Mouse (Mus musculus): Measurements from ENCODE around the gene Exosc2. TPM values are rescaled to one million over a fixed set of nuclear protein-coding genes. Genes with fewer than 3 reads are reported as not detected.

The Exosc2 gene
- polyA plus RNA-seq, 2 experiments, result 25.3 to 27.2 TPM

DNA sequence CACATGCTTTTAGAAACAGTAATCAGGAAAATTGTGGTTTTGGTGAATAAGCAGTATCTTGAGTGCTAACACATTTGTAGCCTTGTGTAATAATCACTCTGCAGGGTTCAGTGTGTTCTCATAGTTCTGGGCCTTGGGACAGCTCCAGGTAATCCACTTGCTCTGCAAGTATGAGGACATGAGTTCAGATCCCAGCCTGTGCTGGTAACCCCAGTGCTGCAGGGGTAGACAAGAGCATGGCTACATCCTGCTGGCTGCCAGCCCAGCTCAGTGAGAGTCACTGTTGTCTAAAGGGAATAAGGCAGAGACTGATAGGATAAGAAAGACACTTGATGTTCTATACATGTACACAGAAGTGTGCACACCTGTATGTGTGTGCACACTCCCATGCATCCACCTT, 35.4 kb downstream of the Exosc2 start:
- ATAC-seq (ENCODE audit: insufficient read depth), result no peak

DNA sequence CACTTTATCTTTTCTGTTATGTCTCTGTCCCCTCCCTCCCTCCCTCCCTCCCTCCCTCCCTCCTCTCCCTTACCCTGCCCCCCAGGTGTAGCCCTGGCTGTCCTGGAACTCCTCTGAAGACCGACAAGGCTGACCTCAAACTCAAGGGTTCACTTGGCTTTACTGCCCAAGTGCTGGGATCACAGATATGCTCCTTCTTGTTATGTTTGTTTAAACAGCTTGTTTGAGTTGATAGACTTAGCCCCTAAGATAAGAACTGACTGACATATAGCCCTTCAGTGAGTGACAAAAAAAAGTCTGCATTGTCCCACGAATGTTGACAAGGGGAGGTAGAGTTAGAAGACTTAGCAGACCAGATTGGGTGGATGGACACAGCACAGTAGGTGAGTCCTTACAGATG, 36.0 kb downstream of the Exosc2 start:
- DNase-seq (ENCODE audit: low read depth in 3 of 3, low spot score in 3 of 3) (no peak), ATAC-seq (ENCODE audit: insufficient read depth) (no peak)
- Histone ChIP-seq H3K9me3 (ENCODE audit: control insufficient read depth, low read length) (no peaks in the 10 kb centered on the region), H3K9ac (replicated peaks) (no peak overlapping the region), H3K4me2 (ENCODE audit: low read depth) (no peak overlapping the region), H3K27me3 (ENCODE audit: control insufficient read depth, insufficient read depth, low read length) (no peaks in the 10 kb centered on the region), H3K27ac (no peak overlapping the region), H3K36me3 (replicated peaks; ENCODE audit: control insufficient read depth, insufficient read depth, low read depth) (no peaks in the 10 kb centered on the region), H3K4me3 (ENCODE audit: insufficient read depth in 1 of 2, low read depth in 2 of 2, low read length in 2 of 2) (no peak overlapping the region), H3K4me1 (replicated peaks; ENCODE audit: control insufficient read depth in 2 of 2, insufficient read depth in 2 of 2, low read length in 1 of 2) (peaks cover 0 to 7% of the 10 kb centered on the region in 2 experiments; a peak in 3 of 4 replicates)
- TF ChIP-seq CTCF (IDR thresholded peaks at IDR 0.05; ENCODE audit: low read depth) (no peak), EP300 (IDR thresholded peaks at IDR 0.05; ENCODE audit: low read depth) (no peak)
- 12% methylated on average over 2 of the region's 2 CpGs for WGBS (ENCODE audit: insufficient replicate concordance)

More for the DNA sequence above, 35.4 kb downstream of the Exosc2 start:
- no peak for DNase-seq (ENCODE audit: low read depth in 3 of 3, low spot score in 3 of 3)
- Histone ChIP-seq H3K4me2 (ENCODE audit: low read depth) (no peak overlapping the region), H3K36me3 (replicated peaks; ENCODE audit: control insufficient read depth, insufficient read depth, low read depth) (no peaks in the 10 kb centered on the region), H3K9me3 (ENCODE audit: control insufficient read depth, low read length) (no peaks in the 10 kb centered on the region), H3K4me1 (replicated peaks; ENCODE audit: control insufficient read depth in 2 of 2, insufficient read depth in 2 of 2, low read length in 1 of 2) (peaks cover 0 to 7% of the 10 kb centered on the region in 2 experiments; a peak in 3 of 4 replicates), H3K27me3 (ENCODE audit: control insufficient read depth, insufficient read depth, low read length) (no peaks in the 10 kb centered on the region), H3K9ac (replicated peaks) (no peak overlapping the region), H3K4me3 (ENCODE audit: insufficient read depth in 1 of 2, low read depth in 2 of 2, low read length in 2 of 2) (no peak overlapping the region), H3K27ac (no peak overlapping the region)
- TF ChIP-seq EP300 (IDR thresholded peaks at IDR 0.05; ENCODE audit: low read depth) (no peak), CTCF (IDR thresholded peaks at IDR 0.05; ENCODE audit: low read depth) (no peak)

GRCm38 (mm10) chr2:31712716-31713115, 42.2 kb downstream of the Exosc2 start:
- Histone ChIP-seq H3K27me3 (ENCODE audit: control insufficient read depth, insufficient read depth, low read length) (no peaks in the 10 kb centered on the region), H3K36me3 (replicated peaks; ENCODE audit: control insufficient read depth, insufficient read depth, low read depth) (no peaks in the 10 kb centered on the region), H3K4me2 (ENCODE audit: low read depth) (no peak overlapping the region), H3K4me1 (replicated peaks; ENCODE audit: control insufficient read depth in 2 of 2, insufficient read depth in 2 of 2, low read length in 1 of 2) (no peaks in the 10 kb centered on the region), H3K9ac (replicated peaks) (no peak overlapping the region), H3K4me3 (ENCODE audit: insufficient read depth in 1 of 2, low read depth in 2 of 2, low read length in 2 of 2) (no peak overlapping the region), H3K27ac (no peak overlapping the region), H3K9me3 (ENCODE audit: control insufficient read depth, low read length) (no peaks in the 10 kb centered on the region)
- no peak for ATAC-seq (ENCODE audit: insufficient read depth)
- no peak for DNase-seq (ENCODE audit: low read depth in 3 of 3, low spot score in 3 of 3)
- TF ChIP-seq EP300 (IDR thresholded peaks at IDR 0.05; ENCODE audit: low read depth) (no peak), CTCF (IDR thresholded peaks at IDR 0.05; ENCODE audit: low read depth) (no peak)
- WGBS (ENCODE audit: insufficient replicate concordance), result 61% methylated on average over 2 of the region's 2 CpGs

DNA sequence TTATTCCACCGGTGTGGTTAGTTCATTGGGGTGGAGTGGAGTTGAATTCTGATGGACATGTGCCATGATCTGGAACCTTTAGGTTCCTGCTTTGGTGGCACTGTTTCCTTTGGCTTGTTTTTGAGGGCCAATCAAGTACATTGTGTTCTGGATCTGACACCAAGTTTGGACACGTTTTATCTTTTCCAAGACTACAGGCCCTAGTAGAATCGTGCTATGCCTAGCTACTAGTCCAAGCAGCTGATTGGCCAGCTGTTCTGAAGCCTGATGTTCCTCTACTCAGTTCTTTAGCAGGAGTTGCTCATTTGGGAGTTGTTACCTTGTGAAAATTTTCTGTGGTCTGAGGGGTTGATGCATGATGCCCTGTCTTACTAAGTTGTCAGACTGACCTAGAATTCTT, 43.3 kb downstream of the Exosc2 start:
- no peaks in the 10 kb centered on the region for H3K9me3 ChIP-seq (ENCODE audit: control insufficient read depth, low read length)
- no peak overlapping the region for H3K4me3 ChIP-seq (ENCODE audit: insufficient read depth in 1 of 2, low read depth in 2 of 2, low read length in 2 of 2)
- no peak overlapping the region for H3K9ac ChIP-seq (replicated peaks)
- H3K27me3 ChIP-seq (ENCODE audit: control insufficient read depth, insufficient read depth, low read length), result no peaks in the 10 kb centered on the region
- 67% methylated on average over 3 of the region's 3 CpGs for WGBS (ENCODE audit: insufficient replicate concordance)
- no peak overlapping the region for H3K27ac ChIP-seq
- DNase-seq (ENCODE audit: low read depth in 3 of 3, low spot score in 3 of 3) (no peak), ATAC-seq (ENCODE audit: insufficient read depth) (no peak)
- H3K4me1 ChIP-seq (replicated peaks; ENCODE audit: control insufficient read depth in 2 of 2, insufficient read depth in 2 of 2, low read length in 1 of 2), result no peaks in the 10 kb centered on the region
- H3K4me2 ChIP-seq (ENCODE audit: low read depth), result no peak overlapping the region
- no peak for TF ChIP-seq EP300 (IDR thresholded peaks at IDR 0.05; ENCODE audit: low read depth)
- TF ChIP-seq CTCF (IDR thresholded peaks at IDR 0.05; ENCODE audit: low read depth), result no peak
- H3K36me3 ChIP-seq (replicated peaks; ENCODE audit: control insufficient read depth, insufficient read depth, low read depth), result no peaks in the 10 kb centered on the region

DNA sequence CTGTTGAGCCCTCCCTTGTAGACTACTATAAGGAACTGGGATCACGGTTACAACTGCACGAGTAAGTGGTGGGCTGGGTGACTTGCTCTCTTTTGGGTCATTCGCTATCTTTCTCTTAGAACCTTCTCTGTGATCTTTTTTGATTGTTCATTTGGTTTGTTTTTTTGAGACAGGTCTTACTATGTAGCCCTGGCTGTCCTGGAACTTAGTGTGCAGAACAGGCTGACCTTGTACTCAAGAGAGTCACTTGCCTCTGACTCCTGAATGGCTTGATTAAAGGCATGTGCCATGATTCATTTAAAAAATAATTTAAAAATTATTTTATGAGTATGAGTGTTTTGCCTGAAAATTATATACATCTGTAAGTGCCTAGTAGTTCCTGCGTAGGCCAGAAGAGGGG, 44.3 kb downstream of the Exosc2 start:
- no peak overlapping the region for H3K9ac ChIP-seq (replicated peaks)
- H3K4me3 ChIP-seq (ENCODE audit: insufficient read depth in 1 of 2, low read depth in 2 of 2, low read length in 2 of 2), result no peak overlapping the region
- peaks cover 0 to 4% of the 10 kb centered on the region in 2 experiments; a peak in 2 of 4 replicates for H3K4me1 ChIP-seq (replicated peaks; ENCODE audit: control insufficient read depth in 2 of 2, insufficient read depth in 2 of 2, low read length in 1 of 2)
- H3K9me3 ChIP-seq (ENCODE audit: control insufficient read depth, low read length), result no peaks in the 10 kb centered on the region
- no peaks in the 10 kb centered on the region for H3K36me3 ChIP-seq (replicated peaks; ENCODE audit: control insufficient read depth, insufficient read depth, low read depth)
- H3K4me2 ChIP-seq (ENCODE audit: low read depth), result no peak overlapping the region
- TF ChIP-seq EP300 (IDR thresholded peaks at IDR 0.05; ENCODE audit: low read depth) (no peak), CTCF (IDR thresholded peaks at IDR 0.05; ENCODE audit: low read depth) (no peak)
- H3K27me3 ChIP-seq (ENCODE audit: control insufficient read depth, insufficient read depth, low read length), result no peaks in the 10 kb centered on the region
- WGBS (ENCODE audit: insufficient replicate concordance), result 83% methylated on average over 4 of the region's 4 CpGs
- H3K27ac ChIP-seq, result no peak overlapping the region
- no peak for DNase-seq (ENCODE audit: low read depth in 3 of 3, low spot score in 3 of 3)
- no peak for ATAC-seq (ENCODE audit: insufficient read depth)

All from liver, embryonic 14.5 days (tissue).